In the genomic region with DNA sequence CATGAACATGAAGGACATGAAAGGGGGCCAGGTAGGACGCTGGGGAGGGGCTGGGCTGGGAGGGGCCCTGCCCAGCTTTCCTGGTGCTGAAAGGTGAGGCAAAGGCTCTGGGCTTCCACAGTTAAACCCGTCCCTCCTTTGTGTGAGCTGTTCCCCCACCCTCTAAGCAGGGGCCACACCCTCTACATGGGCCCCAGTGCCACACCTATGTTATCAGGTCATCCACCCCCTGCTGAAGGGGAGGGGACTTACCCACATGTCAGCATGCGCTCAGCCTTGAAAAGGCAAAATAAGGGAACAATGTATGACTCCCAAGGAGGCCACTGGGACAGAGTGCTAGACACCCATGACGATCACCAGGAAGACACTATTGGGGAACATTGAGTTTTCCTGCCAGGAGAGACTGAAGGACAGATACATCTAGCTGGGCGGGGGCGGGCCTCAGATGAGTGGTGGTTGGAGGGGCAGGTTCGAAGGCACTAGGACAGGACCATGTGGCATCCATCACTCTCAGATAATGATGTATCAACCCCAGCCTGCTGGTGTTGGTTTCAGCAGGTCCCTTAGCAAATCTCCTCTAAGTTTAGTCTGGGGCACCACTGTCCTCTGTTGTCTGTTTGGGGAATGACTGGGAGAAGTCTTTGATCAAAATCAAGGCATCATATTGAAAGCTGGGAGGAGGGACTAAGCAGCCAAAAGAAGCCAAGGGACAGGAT, we compare ENCODE assay signal across 1 mouse cellular context.
A peak's percentile ranks its signal among the peaks of the same experiment; 100 is the strongest.
TF ChIP-seq lines count a peak whose summit lies in the region.

No protein-coding gene starts in this region.

TF ChIP-seq in MEL, 35 proteins besides CTCF, POLR2A, EP300 and RAD21 (continued from another document):
- TF ChIP-seq KAT2A (conservative IDR thresholded peaks at IDR 0.05; ENCODE audit: low read depth, low read length) (no peak), MYB (IDR thresholded peaks at IDR 0.05; ENCODE audit: low read depth, low read length) (no peak), MAZ (IDR thresholded peaks at IDR 0.05; ENCODE audit: low read depth, low read length) (peak; percentile 81; the same call in 1 of the 2 replicates), TAL1 (IDR thresholded peaks at IDR 0.05; ENCODE audit: low read length) (no peak), ZMIZ1 (IDR thresholded peaks at IDR 0.05; ENCODE audit: low read depth, low read length) (no peak), TCF12 (IDR thresholded peaks at IDR 0.05; ENCODE audit: low read depth, low read length) (0 out of 2 replicates have a peak, but pooled peaks have one; percentile 33), BHLHE40 (IDR thresholded peaks at IDR 0.05; ENCODE audit: borderline replicate concordance, low read depth, low read length) (no peak), MAX (IDR thresholded peaks at IDR 0.05; ENCODE audit: low read length) (0 out of 2 replicates have a peak, but pooled peaks have one; percentile 47), MYC (IDR thresholded peaks at IDR 0.05; ENCODE audit: low read depth, low read length) (0 out of 2 replicates have a peak, but pooled peaks have one; percentile 48), CHD2 (IDR thresholded peaks at IDR 0.05; ENCODE audit: low read length) (no peak), NELFE (IDR thresholded peaks at IDR 0.05; ENCODE audit: low read depth, low read length) (no peak), JUND (IDR thresholded peaks at IDR 0.05; ENCODE audit: low read depth, low read length) (no peak), MAFK (IDR thresholded peaks at IDR 0.05; ENCODE audit: borderline replicate concordance, low read depth, low read length) (no peak), SIN3A (IDR thresholded peaks at IDR 0.05; ENCODE audit: low read length) (peak; percentile 78), E2F4 (IDR thresholded peaks at IDR 0.05; ENCODE audit: borderline replicate concordance, low read depth, low read length) (no peak), ZKSCAN1 (IDR thresholded peaks at IDR 0.05; ENCODE audit: low read depth, low read length) (no peak), ZNF384 (IDR thresholded peaks at IDR 0.05; ENCODE audit: low read depth, low read length) (no peak), GABPA (IDR thresholded peaks at IDR 0.05; ENCODE audit: low read depth, low read length) (no peak), UBTF (IDR thresholded peaks at IDR 0.05; ENCODE audit: borderline replicate concordance, insufficient read depth, low read depth, low read length) (no peak), USF2 (IDR thresholded peaks at IDR 0.05; ENCODE audit: borderline replicate concordance in 1 of 2, insufficient read depth in 1 of 2, low read depth in 1 of 2, low read length in 2 of 2) (no peak), ZC3H11A (IDR thresholded peaks at IDR 0.05; ENCODE audit: low read depth, low read length) (no peak)
